Mouse (Mus musculus): ENCODE measurements around the gene Atf6.

Atf6 gene

DNA sequence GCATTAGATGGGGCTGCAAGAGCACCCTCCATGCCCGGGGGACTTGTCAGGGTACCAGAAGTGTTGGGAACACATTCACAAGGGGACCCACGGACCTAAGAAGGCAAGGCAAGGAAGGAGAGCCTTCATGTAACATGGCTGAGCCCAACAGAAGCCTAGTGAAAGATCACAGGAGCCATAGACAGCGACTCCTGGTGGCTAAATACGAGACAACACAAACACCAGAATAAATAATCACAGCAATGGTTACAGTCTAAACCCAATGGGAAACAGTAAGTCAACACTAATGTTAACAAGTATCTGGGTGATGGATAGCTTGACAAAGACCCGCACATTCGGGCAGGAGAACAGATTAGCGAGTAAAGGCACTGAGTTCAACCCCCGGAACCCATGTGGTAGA, 23.2 kb downstream of the Atf6 start:
- DNase-seq, result peak in 1 of 2 experiments; percentile 32

- no peak for DNase-seq
Observed at GRCm38 (mm10) chr1:170839685-170840084, 27.9 kb downstream of the Atf6 start.

GRCm38 (mm10) chr1:170834756-170835155, 32.8 kb downstream of the Atf6 start:
- DNase-seq, result peak in 1 of 2 experiments; percentile 25

DNA sequence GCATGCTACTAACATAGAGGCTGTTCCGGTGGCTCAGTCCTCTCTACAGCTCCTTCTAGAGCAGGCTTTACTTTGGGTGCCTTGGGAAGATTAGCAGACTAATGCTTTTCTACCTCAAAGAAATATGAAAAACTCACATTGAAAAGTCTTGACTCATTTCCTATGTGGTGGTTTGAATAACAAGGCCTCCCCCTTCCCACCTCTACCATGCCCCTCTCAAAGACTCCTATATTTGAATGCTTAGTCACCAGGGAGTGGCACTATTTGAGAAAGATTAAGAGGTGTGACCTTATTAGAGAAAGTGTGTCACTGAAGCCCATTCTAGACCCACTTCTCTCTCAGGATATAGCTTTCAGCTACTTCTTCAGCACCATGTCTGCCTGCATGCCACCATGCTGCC, 37.8 kb downstream of the Atf6 start:
- no peak for DNase-seq

DNA sequence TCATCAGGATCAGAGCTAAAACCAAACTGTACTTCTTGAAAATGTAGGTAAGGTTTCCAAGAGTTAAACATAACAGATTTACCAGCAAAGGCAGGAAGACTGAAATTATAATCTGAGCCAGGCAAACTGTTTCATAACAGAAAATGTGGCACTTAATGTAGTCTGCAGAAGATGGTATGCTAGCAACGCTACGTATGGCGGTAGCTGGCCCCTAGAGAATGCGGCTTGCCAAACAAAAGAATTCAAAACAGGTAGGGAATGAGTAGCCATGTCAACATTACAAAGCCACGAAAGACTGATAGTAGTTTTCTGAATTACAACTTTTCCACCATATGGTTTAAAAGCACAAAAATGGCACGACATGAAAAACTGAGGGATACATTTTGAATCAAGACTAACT, 38.2 kb downstream of the Atf6 start:
- peak in 1 of 2 experiments; percentile 27 for DNase-seq

DNA sequence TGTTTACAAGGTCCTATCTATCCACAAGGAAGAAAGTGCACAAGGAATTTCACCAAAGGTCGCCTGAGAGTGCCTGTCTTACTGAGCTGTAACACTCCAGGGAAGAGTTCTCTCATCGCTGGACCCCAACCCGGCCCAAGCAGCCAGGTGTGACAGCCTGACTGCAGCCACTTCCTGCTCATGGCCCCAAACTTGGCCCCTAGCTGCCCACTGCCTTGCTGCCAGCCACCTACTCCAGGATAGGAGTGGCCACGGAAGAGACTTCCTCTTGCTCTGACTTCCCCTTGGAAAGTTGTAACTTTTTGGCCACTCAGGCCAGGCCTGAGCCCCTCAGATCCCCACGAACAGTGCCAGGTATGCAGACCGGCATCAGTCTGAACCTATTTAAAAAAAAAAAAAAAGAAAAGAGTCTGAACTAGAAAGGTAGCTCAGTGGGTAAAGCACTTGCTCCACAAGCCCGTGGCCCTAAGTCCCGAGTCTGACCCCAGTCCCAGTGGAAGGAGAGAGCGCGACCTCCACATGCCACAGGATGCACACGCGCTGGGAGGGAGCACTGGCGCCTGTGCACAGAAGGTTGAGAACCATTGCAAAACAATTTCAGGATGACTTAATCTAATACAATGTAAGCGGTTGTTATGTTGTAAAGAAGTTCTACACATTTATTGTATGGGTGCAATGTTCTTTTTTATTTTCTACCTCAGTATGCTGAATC, 47.3 kb downstream of the Atf6 start:
- DNase-seq, result no peak

- no peak for DNase-seq
Observed at GRCm38 (mm10) chr1:170815287-170816004, 52.1 kb downstream of the Atf6 start.

GRCm38 (mm10) chr1:170812822-170813221, 54.7 kb downstream of the Atf6 start:
- DNase-seq, result no peak

GRCm38 (mm10) chr1:170807600-170808270, 59.8 kb downstream of the Atf6 start:
- no peak for DNase-seq

DNA sequence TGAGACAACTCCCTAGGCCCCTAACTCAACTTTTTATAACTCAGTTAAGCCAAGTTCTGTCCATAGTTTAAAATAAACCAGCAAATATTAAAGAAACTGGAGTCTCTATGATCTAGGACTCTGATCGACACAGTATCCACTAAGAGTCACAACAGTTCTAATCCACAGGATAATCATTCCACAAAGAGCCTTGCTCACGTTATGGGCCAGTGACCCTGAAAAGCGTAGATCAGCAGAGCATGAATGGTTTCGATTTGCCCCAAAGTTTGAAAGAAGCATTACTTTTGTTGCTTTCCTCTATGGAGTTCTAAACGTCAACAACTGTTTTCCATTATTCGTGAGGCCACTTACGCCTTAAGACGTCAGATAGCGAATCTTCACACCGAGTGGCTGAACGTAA, 62.9 kb downstream of the Atf6 start:
- DNase-seq, result no peak

- no peak for DNase-seq
Observed at GRCm38 (mm10) chr1:170802669-170803068, 64.9 kb downstream of the Atf6 start.

DNA sequence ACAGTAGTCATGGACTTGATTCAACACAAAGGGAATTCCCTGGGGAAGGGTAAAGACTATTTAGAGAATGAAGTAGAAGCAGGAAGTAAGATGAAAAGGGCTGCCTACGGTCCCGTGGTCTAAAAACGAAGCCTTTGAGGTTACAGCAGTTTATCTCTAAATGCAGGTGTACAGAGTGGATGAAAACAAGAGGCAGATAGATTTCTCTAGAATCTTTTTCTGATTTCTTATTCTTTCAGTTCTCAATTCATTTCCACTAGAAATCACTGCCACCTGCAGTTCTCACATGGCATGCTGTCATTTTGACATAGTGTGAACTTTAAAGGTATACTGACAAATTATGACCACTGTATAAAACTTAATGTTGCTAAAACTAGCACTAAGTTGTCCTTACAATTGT, 66.9 kb downstream of the Atf6 start:
- no peak for DNase-seq

DNA sequence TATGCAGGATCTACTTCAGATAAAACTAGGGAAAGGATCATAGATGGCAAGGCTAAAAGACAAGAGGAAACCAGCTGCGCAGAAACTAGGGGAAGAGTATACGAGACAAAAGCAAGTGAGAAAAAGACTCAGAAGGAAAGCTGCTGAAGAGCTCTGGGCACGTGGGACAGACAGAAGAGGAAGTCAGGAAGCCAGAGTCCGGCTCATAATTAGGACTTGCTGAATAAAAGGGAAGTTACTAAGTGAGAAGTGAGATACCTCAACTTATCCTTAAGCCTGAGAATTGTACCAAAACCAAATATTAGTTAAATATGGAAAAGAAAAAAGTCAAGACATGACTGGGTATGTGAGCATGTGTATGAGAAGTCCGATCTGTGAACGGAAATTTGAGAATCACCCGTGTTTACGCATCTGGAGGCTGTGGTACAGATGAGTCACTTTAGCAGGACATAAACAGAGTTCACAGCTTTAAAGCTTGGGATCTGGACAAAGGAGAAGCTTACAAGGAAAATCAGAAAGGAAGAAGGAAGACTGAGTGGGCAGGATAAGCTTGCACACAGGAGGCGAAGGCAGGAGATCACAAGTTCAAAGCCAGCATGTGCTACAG, 71.7 kb downstream of the Atf6 start:
- no peak for DNase-seq

DNA sequence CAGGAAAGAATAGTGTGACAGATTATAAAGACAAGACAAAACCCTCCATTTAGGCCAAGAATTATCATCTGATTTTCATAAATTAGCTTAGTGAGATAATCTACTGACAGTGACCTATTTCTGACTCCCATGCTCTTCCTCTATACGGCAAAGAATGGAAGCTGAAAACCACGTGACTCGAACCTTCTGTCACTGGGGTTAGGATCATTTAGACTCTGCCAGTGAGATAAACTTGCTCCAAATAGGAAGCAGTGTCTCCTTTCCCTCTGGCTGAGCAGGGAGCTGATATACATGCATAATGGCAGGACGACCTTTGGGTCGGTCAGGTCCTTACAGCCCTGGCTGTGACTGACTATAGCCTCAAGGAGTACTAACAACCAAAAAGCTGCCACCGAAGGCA, 76.0 kb downstream of the Atf6 start:
- DNase-seq, result no peak

GRCm38 (mm10) chr1:170791001-170791400, 76.6 kb downstream of the Atf6 start:
- DNase-seq, result no peak

DNA sequence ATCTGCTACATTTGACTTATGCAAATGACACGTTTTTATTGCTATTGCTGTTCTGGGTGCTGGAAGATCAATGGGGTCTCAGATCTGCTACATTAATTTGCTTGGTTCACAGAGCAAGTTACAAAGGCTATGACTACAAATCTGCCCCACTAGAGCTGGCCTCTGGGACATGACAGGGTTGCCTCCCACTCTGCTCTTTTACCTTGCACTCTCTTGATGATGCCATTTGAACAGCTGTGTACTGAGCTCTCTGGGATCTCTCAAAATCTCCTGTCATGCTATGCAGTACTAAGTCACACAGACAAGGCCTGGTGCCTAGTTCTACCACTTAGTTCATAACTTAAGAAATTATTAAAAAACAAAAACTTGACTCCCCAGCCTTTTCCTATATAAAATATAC, 79.9 kb downstream of the Atf6 start:
- DNase-seq, result no peak

DNA sequence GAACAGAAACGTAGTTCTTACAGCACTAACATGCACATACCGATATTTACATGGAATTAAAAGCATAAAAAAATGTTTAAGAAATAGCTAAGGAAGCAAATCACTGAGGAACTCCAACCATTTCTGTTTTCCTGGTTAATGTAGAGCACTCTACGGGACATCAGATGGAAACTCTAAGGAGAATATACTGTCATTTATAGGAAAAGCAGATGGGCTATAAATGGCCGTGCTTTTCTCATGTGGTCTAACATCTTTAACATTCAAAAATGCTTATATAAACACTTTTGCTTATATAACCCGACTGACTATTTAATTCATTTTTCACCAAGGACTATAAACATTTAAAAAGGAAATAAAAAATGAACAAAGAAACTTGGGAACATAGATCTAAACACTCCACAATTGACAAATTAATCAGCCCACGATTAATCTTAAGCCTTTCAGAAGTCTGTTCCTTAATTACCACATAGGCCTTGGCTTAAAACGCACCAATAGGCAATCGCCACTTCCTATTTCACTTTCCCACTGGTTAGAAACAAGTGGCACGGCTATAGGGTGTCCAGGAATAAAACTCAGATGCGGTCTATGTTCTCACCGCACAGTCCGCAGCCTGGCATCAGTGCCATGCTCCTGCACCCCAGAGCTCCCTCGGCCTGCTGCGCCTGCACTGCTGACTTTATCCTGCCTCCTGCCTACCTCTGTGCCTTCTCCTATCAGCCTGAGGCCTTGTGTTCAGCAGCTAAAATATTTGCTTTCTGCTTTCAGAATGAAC, 80.8 kb downstream of the Atf6 start:
- DNase-seq, result no peak

- no peak for DNase-seq
Observed at GRCm38 (mm10) chr1:170777688-170778087, 89.9 kb downstream of the Atf6 start.

- no peak for DNase-seq
Observed at GRCm38 (mm10) chr1:170774431-170774830, 93.1 kb downstream of the Atf6 start.

DNA sequence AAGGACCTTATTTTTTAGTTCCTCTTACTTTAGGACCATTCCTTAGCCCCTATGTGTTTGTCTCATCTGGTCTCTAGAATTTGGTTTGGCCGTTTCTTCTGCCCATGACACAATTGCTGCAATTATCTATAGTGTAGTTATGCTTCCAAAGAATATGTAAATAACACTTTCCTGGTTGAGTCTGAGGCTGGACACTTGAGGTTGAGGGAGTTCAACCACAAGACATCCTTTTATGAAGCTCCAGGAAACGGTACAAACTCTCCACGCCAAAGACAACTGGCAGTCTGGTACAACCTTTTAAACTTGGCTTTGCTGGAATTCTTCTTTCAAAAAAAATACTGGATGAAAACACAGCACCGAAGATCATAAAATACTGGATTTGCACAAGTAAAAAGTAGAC, 94.1 kb downstream of the Atf6 start:
- no peak for DNase-seq

DNA sequence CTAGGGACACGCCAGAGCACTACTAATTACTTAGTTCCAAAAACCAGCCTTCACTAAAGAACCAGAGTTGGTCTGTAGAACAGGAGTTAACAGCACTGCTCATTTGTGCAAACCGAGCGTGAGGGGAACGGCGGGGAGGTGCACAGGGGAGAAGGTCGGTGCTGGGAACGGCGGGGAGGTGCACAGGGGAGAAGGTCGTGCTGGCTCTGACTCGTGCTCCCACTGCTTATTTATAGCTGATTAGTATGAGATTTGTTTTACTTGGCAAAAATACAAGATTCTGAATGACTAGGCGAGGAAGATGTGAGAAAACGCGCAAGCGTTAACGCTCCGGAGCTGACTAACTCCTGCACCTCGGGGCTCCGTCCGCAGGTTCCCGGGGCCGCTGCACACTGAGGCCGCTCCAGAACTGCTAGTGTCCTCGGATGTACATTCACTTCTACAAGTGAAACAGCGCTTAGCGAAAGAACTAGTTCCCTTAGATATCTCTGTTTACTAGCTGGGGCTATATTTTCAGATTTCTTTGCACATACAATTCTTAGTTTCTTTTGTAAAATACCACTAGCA, 96.1 kb downstream of the Atf6 start:
- peak; percentile 37 to 57 for DNase-seq

GRCm38 (mm10) chr1:170770691-170771090, 96.9 kb downstream of the Atf6 start:
- peak; percentile 69 to 79 for DNase-seq
